Mouse (Mus musculus): ENCODE data around the gene Pigv. TPM values are rescaled to one million over a fixed set of nuclear protein-coding genes. Genes with fewer than 3 reads are reported as not detected.
"Not testable (repeated sequence)": the region's sequence is repeated elsewhere in the genome, so short reads cannot be mapped to it uniquely, and the experiment has no call there.

Pigv gene
- polyA plus RNA-seq, 1 experiment from 2014 or later: 19.6 TPM

- no peak overlapping the region for H3K4me3 ChIP-seq
- DNase-seq (ENCODE audit: low spot score): no peak
- peaks cover 8% of the 10 kb centered on the region for H3K4me1 ChIP-seq
- no peaks in the 10 kb centered on the region for H3K27me3 ChIP-seq (ENCODE audit: low read depth, poor library complexity, severe bottlenecking)
- 0 out of 2 replicates have a peak overlapping the region, but pooled peaks have one; percentile 12 for H3K27ac ChIP-seq
- no peaks in the 10 kb centered on the region for H3K9me3 ChIP-seq (replicated peaks)
- no peaks in the 10 kb centered on the region for H3K36me3 ChIP-seq
- 70% methylated on average over 4 of the region's 4 CpGs for WGBS
Observed at GRCm38 (mm10) chr4:133651986-133652385, 20.5 kb downstream of the Pigv start.

GRCm38 (mm10) chr4:133651445-133651844, 21.0 kb downstream of the Pigv start:
- Histone ChIP-seq H3K27me3 (ENCODE audit: low read depth, poor library complexity, severe bottlenecking) (no peaks in the 10 kb centered on the region), H3K9me3 (replicated peaks) (no peaks in the 10 kb centered on the region), H3K27ac (0 out of 2 replicates have a peak overlapping the region, but pooled peaks have one; percentile 9), H3K36me3 (no peaks in the 10 kb centered on the region), H3K4me3 (no peak overlapping the region), H3K4me1 (peaks cover 7% of the 10 kb centered on the region)
- WGBS: 62% methylated on average over 10 of the region's 10 CpGs
- DNase-seq (ENCODE audit: low spot score): no peak

- Histone ChIP-seq H3K4me3 (peak within 1 kb of the TSS; percentile 40), H3K27ac (peak within 1 kb of the TSS; percentile 61)
- WGBS: 40% methylated on average over 7 of the region's 7 CpGs
Observed at GRCm38 (mm10) chr4:133649989-133650699, 22.3 kb downstream of the Pigv start, which contains the start of gene Zdhhc18. Gene Zdhhc18, minus strand, starts transcription at chr4:133650154.

GRCm38 (mm10) chr4:133649464-133649863, 23.0 kb downstream of the Pigv start:
- peak overlapping the region; percentile 40 for H3K4me3 ChIP-seq
- H3K9me3 ChIP-seq (replicated peaks); H3K27ac ChIP-seq; H3K36me3 ChIP-seq; H3K4me1 ChIP-seq; DNase-seq (ENCODE audit: low spot score); H3K27me3 ChIP-seq (ENCODE audit: low read depth, poor library complexity, severe bottlenecking): not testable (repeated sequence)
- 88% methylated on average over 5 of the region's 5 CpGs for WGBS

More at GRCm38 (mm10) chr4:133649989-133650699, 22.3 kb downstream of the Pigv start, which contains the start of gene Zdhhc18:
- Histone ChIP-seq H3K9me3 (replicated peaks) (no peaks in the 10 kb centered on the region), H3K4me1 (peaks cover 5% of the 10 kb centered on the region; the same call in 1 of the 2 replicates), H3K36me3 (no peaks in the 10 kb centered on the region), H3K27me3 (ENCODE audit: low read depth, poor library complexity, severe bottlenecking) (no peaks in the 10 kb centered on the region)
- DNase-seq (ENCODE audit: low spot score): peak; percentile 78

GRCm38 (mm10) chr4:133645680-133646079, 26.8 kb downstream of the Pigv start:
- Histone ChIP-seq H3K36me3 (no peaks in the 10 kb centered on the region), H3K4me1 (peaks cover 5% of the 10 kb centered on the region; the same call in 1 of the 2 replicates), H3K27ac (no peak overlapping the region), H3K27me3 (ENCODE audit: low read depth, poor library complexity, severe bottlenecking) (no peaks in the 10 kb centered on the region), H3K9me3 (replicated peaks) (no peaks in the 10 kb centered on the region), H3K4me3 (peak overlapping the region; percentile 26; the same call in 1 of the 2 replicates)
- WGBS: 40% methylated on average over 21 of the region's 21 CpGs
- no peak for DNase-seq (ENCODE audit: low spot score)

- no peak for DNase-seq (ENCODE audit: low spot score)
- WGBS: 83% methylated on average over 3 of the region's 3 CpGs
- H3K27ac ChIP-seq: no peak overlapping the region
- H3K4me3 ChIP-seq: peak overlapping the region; percentile 26; the same call in 1 of the 2 replicates
- no peaks in the 10 kb centered on the region for H3K36me3 ChIP-seq
- no peaks in the 10 kb centered on the region for H3K9me3 ChIP-seq (replicated peaks)
- H3K27me3 ChIP-seq (ENCODE audit: low read depth, poor library complexity, severe bottlenecking): no peaks in the 10 kb centered on the region
- H3K4me1 ChIP-seq: peaks cover 5% of the 10 kb centered on the region; the same call in 1 of the 2 replicates
Observed at GRCm38 (mm10) chr4:133645195-133645594, 27.3 kb downstream of the Pigv start.

GRCm38 (mm10) chr4:133634043-133634410, 38.4 kb downstream of the Pigv start:
- 0 out of 2 replicates have a peak overlapping the region, but pooled peaks have one; percentile 90 for H3K4me3 ChIP-seq
- no peaks in the 10 kb centered on the region for H3K9me3 ChIP-seq (replicated peaks)
- H3K27ac ChIP-seq: no peak overlapping the region
- H3K4me1 ChIP-seq: peaks cover 34% of the 10 kb centered on the region
- no peaks in the 10 kb centered on the region for H3K27me3 ChIP-seq (ENCODE audit: low read depth, poor library complexity, severe bottlenecking)
- no peaks in the 10 kb centered on the region; the same call in 1 of the 2 replicates for H3K36me3 ChIP-seq
- no peak for DNase-seq (ENCODE audit: low spot score)
- WGBS: 88% methylated on average over 5 of the region's 5 CpGs

GRCm38 (mm10) chr4:133633332-133634042, 39.0 kb downstream of the Pigv start:
- Histone ChIP-seq H3K9me3 (replicated peaks) (no peaks in the 10 kb centered on the region), H3K27me3 (ENCODE audit: low read depth, poor library complexity, severe bottlenecking) (no peaks in the 10 kb centered on the region), H3K36me3 (no peaks in the 10 kb centered on the region; the same call in 1 of the 2 replicates), H3K27ac (peak overlapping the region; percentile 92), H3K4me3 (peak overlapping the region; percentile 90), H3K4me1 (peaks cover 36% of the 10 kb centered on the region)
- DNase-seq (ENCODE audit: low spot score): peak; percentile 90
- 7% methylated on average over 47 of the region's 47 CpGs for WGBS

GRCm38 (mm10) chr4:133632483-133633327, 39.7 kb downstream of the Pigv start:
- Histone ChIP-seq H3K27ac (peak overlapping the region; percentile 92), H3K4me3 (peak overlapping the region; percentile 90), H3K4me1 (peaks cover 42% of the 10 kb centered on the region), H3K9me3 (replicated peaks) (no peaks in the 10 kb centered on the region), H3K36me3 (no peaks in the 10 kb centered on the region; the same call in 1 of the 2 replicates), H3K27me3 (ENCODE audit: low read depth, poor library complexity, severe bottlenecking) (no peaks in the 10 kb centered on the region)
- WGBS: under 1% methylated on average over 69 of the region's 69 CpGs
- peak; percentile 75 for DNase-seq (ENCODE audit: low spot score)

- H3K36me3 ChIP-seq: peaks cover 3% of the 10 kb centered on the region
- no peak for DNase-seq (ENCODE audit: low spot score)
- peaks cover 44% of the 10 kb centered on the region for H3K4me1 ChIP-seq
- no peak overlapping the region for H3K27ac ChIP-seq
- no peaks in the 10 kb centered on the region for H3K9me3 ChIP-seq (replicated peaks)
- peak overlapping the region; percentile 90 for H3K4me3 ChIP-seq
- 52% methylated on average over 9 of the region's 9 CpGs for WGBS
- H3K27me3 ChIP-seq (ENCODE audit: low read depth, poor library complexity, severe bottlenecking): no peaks in the 10 kb centered on the region
Observed at GRCm38 (mm10) chr4:133631769-133632411, 40.6 kb downstream of the Pigv start.

GRCm38 (mm10) chr4:133631071-133631768, 41.2 kb downstream of the Pigv start:
- Histone ChIP-seq H3K4me1 (peaks cover 50% of the 10 kb centered on the region), H3K9me3 (replicated peaks) (no peaks in the 10 kb centered on the region), H3K27me3 (ENCODE audit: low read depth, poor library complexity, severe bottlenecking) (no peaks in the 10 kb centered on the region), H3K36me3 (peaks cover 10% of the 10 kb centered on the region), H3K27ac (no peak overlapping the region), H3K4me3 (peak overlapping the region; percentile 12; the same call in 1 of the 2 replicates)
- 85% methylated on average over 14 of the region's 14 CpGs for WGBS
- no peak for DNase-seq (ENCODE audit: low spot score)
